Mouse (Mus musculus) heart, embryonic 10.5 days (tissue): ENCODE measurements around the gene Hmcn2. TPM values are rescaled to one million over a fixed set of nuclear protein-coding genes. Genes with fewer than 3 reads are reported as not detected.

Experiments used
- DNase-seq: peaks from one replicate; pipeline ENCODE4 v3.0.0-alpha.2; 2017; ENCODE audit warnings: low spot score
- H3K27ac ChIP-seq: fragments of 300-500 bp; sonication (generic); 2 replicates; pipeline ENCODE4 v1.5.1; 2016; ENCODE audit warnings: mild to moderate bottlenecking
- H3K27me3 ChIP-seq: fragments of 300-500 bp; sonication (generic); 2 replicates; pipeline ENCODE4 v1.6.1; 2016; ENCODE audit warnings: mild to moderate bottlenecking; ENCODE audit not compliant: poor library complexity, insufficient read depth, severe bottlenecking
- H3K36me3 ChIP-seq: fragments of 300-500 bp; sonication (generic); 2 replicates; pipeline ENCODE4 v1.6.1; 2016; ENCODE audit warnings: mild to moderate bottlenecking, moderate library complexity
- H3K4me1 ChIP-seq: fragments of 300-500 bp; sonication (generic); 2 replicates; pipeline ENCODE4 v1.6.1; 2016; ENCODE audit warnings: mild to moderate bottlenecking
- H3K4me3 ChIP-seq: fragments of 300-500 bp; sonication (generic); 2 replicates; pipeline ENCODE4 v1.5.1; 2016; ENCODE audit warnings: mild to moderate bottlenecking, moderate library complexity
- H3K9me3 ChIP-seq: fragments of 300-500 bp; sonication (generic); 2 replicates; pipeline ENCODE4 v1.6.1; 2016; ENCODE audit warnings: mild to moderate bottlenecking, moderate library complexity
- WGBS: fragments of 180-500 bp; shearing (Covaris S2); methylation state at CpG from one replicate; pipeline ENCODE4 v1.1.7; 2016; 5-methylcytosine and 5-hydroxymethylcytosine counted together
- polyA plus RNA-seq: library from polyadenylated mRNA; unstranded; fragments of >200 nt; fragmentation: Nextera tagmentation; extraction: Ambion mirVana; gene quantifications from 2 replicates; pipeline ENCODE4 v1.2.1, GENCODE M21; 2016

The Hmcn2 gene
- polyA plus RNA-seq, 1 experiment from 2014 or later: 0.33 TPM

DNA sequence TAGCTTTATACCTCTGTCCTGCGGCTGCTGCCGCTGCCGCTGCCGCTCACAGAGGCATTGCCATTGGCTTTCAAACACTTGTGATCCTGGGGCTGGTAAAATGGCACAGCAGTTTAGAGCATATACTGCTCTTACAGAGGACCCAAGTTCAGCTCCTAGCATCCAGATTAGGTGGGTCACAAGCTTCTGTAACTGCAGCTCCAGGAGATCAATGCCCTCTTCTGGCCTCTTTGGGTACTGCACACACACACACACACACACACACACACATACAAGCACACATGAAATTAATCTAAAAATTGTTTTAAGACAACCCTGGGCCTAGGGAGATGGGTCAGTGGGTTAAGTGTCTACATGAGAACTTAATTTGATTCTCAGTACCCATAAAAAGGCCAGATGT is 58.0 kb downstream of the Hmcn2 start:
- DNase-seq: no peak
- H3K4me1 ChIP-seq: 0 out of 2 replicates have a peak, but pooled peaks cover 5% of the 10 kb centered on the region
- H3K27ac ChIP-seq: no peak overlapping the region
- H3K9me3 ChIP-seq: peaks cover 4% of the 10 kb centered on the region; the same call in 1 of the 2 replicates
- H3K27me3 ChIP-seq: peaks cover 49% of the 10 kb centered on the region
- 99% methylated on average over 4 of the region's 4 CpGs for WGBS
- no peaks in the 10 kb centered on the region for H3K36me3 ChIP-seq
- no peak overlapping the region for H3K4me3 ChIP-seq

- WGBS: 67% methylated on average over 1 of the region's 1 CpGs
- Histone ChIP-seq H3K36me3 (no peaks in the 10 kb centered on the region), H3K4me1 (0 out of 2 replicates have a peak, but pooled peaks cover 5% of the 10 kb centered on the region), H3K4me3 (no peak overlapping the region), H3K27ac (no peak overlapping the region), H3K9me3 (peaks cover 4% of the 10 kb centered on the region; the same call in 1 of the 2 replicates), H3K27me3 (peaks cover 58% of the 10 kb centered on the region)
- DNase-seq: no peak
These were observed 60.2 kb downstream of the Hmcn2 start for GRCm38 (mm10) chr2:31374415-31374814.

DNA sequence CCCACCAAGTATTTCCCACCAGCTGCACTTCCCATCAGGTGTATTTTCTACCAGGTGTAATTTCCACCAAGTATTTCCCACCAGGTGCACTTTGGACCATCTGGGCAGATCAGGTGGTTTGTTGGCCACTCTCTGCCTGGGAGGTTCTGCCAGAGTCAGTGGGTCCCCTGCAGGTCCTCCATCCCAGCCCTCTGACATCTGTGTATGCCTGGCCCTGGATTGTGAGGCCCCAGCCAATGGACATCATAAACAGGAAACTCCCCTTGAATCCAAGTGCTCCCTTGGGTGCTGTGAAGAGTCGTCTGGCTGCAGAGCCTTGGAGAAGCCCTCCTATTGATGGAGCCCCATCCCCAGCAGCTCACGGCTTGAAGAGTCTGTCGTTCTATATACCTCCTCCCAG is 61.8 kb downstream of the Hmcn2 start:
- no peak for DNase-seq
- no peaks in the 10 kb centered on the region for H3K36me3 ChIP-seq
- H3K27me3 ChIP-seq: peaks cover 68% of the 10 kb centered on the region
- 51% methylated on average over 3 of the region's 3 CpGs for WGBS
- H3K9me3 ChIP-seq: peaks cover 4% of the 10 kb centered on the region; the same call in 1 of the 2 replicates
- H3K27ac ChIP-seq: no peak overlapping the region
- H3K4me1 ChIP-seq: 0 out of 2 replicates have a peak, but pooled peaks cover 5% of the 10 kb centered on the region
- no peak overlapping the region for H3K4me3 ChIP-seq

- Histone ChIP-seq H3K4me3 (no peak overlapping the region), H3K27me3 (peaks cover 72% of the 10 kb centered on the region), H3K27ac (no peak overlapping the region), H3K9me3 (no peaks in the 10 kb centered on the region), H3K36me3 (no peaks in the 10 kb centered on the region), H3K4me1 (0 out of 2 replicates have a peak, but pooled peaks cover 5% of the 10 kb centered on the region)
- DNase-seq: no peak
- WGBS: 60% methylated on average over 2 of the region's 2 CpGs
These were observed 63.3 kb downstream of the Hmcn2 start for GRCm38 (mm10) chr2:31377481-31377880.

DNA sequence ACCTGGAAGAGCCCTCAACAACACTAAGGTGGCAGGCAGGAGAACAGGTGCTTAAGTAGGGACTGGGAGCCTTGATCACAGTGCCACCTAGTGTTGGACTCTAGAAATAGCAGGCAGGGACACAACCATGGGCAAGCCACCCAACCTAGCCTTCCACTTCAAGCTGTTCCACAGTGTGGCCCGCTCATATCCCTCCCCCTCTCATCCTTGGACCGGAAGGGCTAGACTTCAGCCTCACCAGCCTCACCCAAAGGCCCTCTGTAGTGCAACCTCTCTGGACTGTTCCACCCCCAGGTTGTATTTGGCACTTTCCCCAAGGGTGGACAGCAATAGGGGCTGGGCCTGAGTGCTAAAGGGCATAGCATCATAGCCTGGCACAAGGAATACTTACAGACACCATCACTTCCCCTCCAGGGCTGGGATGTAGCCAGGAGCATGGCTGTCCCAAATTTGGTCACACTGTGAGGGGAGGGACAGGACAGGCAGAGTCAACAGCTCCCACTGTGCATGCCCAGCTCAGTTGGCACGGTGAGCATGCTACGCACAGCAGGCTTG is 67.2 kb downstream of the Hmcn2 start:
- Histone ChIP-seq H3K9me3 (no peaks in the 10 kb centered on the region), H3K27me3 (peaks cover 69% of the 10 kb centered on the region; the same call in 1 of the 2 replicates), H3K4me3 (no peak overlapping the region), H3K36me3 (no peaks in the 10 kb centered on the region), H3K4me1 (peaks cover 14% of the 10 kb centered on the region), H3K27ac (no peak overlapping the region)
- WGBS: 56% methylated on average over 4 of the region's 4 CpGs
- no peak for DNase-seq

- 17% methylated on average over 4 of the region's 4 CpGs for WGBS
- peaks cover 14% of the 10 kb centered on the region for H3K4me1 ChIP-seq
- DNase-seq: no peak
- H3K9me3 ChIP-seq: no peaks in the 10 kb centered on the region
- peaks cover 64% of the 10 kb centered on the region; the same call in 1 of the 2 replicates for H3K27me3 ChIP-seq
- no peak overlapping the region for H3K4me3 ChIP-seq
- no peaks in the 10 kb centered on the region for H3K36me3 ChIP-seq
- no peak overlapping the region for H3K27ac ChIP-seq
These were observed 68.7 kb downstream of the Hmcn2 start for GRCm38 (mm10) chr2:31382952-31383351.

DNA sequence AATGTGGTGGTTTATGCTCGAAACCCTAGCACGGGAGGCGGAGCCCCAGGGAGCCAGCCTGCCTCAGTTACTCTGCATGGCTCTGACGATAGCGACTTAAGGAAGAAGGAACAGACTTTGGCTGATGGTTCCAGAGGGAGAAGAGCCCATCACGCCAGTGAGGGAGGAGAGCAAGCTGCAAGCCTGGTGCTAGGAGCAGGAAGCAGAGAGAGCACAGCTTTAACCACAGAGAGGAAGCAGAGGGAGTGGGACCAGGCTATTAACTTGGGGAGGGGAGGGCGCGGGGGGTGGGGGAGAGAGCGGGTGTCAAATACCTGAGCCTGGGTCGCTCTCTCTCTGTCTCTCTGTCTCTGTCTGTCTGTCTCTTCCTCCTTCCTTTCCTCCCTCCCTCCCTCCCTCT is 102.8 kb downstream of the Hmcn2 start:
- 51% methylated on average over 7 of the region's 10 CpGs for WGBS
- Histone ChIP-seq H3K27ac (no peak overlapping the region), H3K9me3 (no peaks in the 10 kb centered on the region), H3K4me1 (peaks cover 19% of the 10 kb centered on the region; the same call in 1 of the 2 replicates), H3K4me3 (no peak overlapping the region), H3K36me3 (no peaks in the 10 kb centered on the region), H3K27me3 (peaks cover 42% of the 10 kb centered on the region)
- DNase-seq: no peak

- DNase-seq: no peak
- no peak overlapping the region for H3K4me3 ChIP-seq
- H3K9me3 ChIP-seq: no peaks in the 10 kb centered on the region
- peaks cover 20% of the 10 kb centered on the region for H3K4me1 ChIP-seq
- WGBS: 86% methylated on average over 5 of the region's 5 CpGs
- H3K27me3 ChIP-seq: peaks cover 40% of the 10 kb centered on the region
- no peaks in the 10 kb centered on the region for H3K36me3 ChIP-seq
- H3K27ac ChIP-seq: no peak overlapping the region
These were observed 103.8 kb downstream of the Hmcn2 start for GRCm38 (mm10) chr2:31418021-31418420.

DNA sequence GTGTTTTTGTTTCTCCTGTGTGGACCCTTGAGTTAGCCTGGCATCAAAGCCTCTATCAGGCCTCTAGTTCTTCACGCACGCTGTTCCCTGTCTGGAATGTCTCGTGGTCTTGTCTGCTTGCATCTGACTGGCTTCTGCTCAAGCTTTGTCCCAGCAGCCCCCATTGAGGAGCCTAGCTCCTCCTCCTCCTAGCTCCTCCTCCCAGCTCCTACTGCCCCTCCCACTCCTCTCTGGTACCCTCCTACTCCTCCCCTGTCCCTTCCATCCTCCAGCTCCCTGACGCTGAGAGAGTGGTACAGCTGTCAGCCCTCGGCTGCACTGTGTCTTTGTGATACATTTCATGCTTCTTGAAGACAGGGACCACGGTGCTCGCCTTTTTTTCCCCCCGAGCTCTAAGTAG is 104.4 kb downstream of the Hmcn2 start:
- WGBS: 29% methylated on average over 8 of the region's 8 CpGs
- Histone ChIP-seq H3K4me3 (no peak overlapping the region), H3K36me3 (no peaks in the 10 kb centered on the region), H3K4me1 (peaks cover 20% of the 10 kb centered on the region), H3K27ac (no peak overlapping the region), H3K27me3 (peaks cover 39% of the 10 kb centered on the region), H3K9me3 (no peaks in the 10 kb centered on the region)
- DNase-seq: no peak

DNA sequence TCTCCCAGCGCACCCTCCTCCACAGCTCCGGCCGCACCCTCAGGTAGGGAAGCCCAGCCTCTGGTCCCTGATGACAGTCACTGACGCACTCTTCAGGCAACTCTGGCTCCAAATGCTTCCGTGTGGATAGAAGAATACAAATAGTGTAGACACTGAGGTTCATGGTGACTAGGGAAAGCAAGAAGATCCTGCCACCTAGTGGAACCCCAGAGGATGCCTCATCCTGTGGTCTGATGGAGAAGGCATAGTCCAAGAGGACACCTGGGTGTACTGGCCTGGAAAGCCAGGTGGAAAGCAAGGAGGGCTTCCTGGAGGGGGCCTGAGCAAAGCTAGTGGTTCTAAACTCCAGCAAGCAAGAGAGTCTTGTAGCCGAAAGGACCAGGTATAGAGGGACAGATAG is 106.7 kb downstream of the Hmcn2 start:
- Histone ChIP-seq H3K4me3 (no peak overlapping the region), H3K9me3 (no peaks in the 10 kb centered on the region), H3K27ac (no peak overlapping the region; the same call in 1 of the 2 replicates), H3K27me3 (peaks cover 62% of the 10 kb centered on the region), H3K36me3 (no peaks in the 10 kb centered on the region), H3K4me1 (peaks cover 24% of the 10 kb centered on the region)
- 75% methylated on average over 6 of the region's 6 CpGs for WGBS
- DNase-seq: no peak

- peaks cover 68% of the 10 kb centered on the region for H3K27me3 ChIP-seq
- WGBS: 58% methylated on average over 6 of the region's 6 CpGs
- no peak for DNase-seq
- H3K36me3 ChIP-seq: no peaks in the 10 kb centered on the region
- no peak overlapping the region for H3K27ac ChIP-seq
- no peaks in the 10 kb centered on the region for H3K9me3 ChIP-seq
- H3K4me3 ChIP-seq: no peak overlapping the region
- H3K4me1 ChIP-seq: peaks cover 17% of the 10 kb centered on the region
These were observed 108.4 kb downstream of the Hmcn2 start for GRCm38 (mm10) chr2:31422576-31422975.

DNA sequence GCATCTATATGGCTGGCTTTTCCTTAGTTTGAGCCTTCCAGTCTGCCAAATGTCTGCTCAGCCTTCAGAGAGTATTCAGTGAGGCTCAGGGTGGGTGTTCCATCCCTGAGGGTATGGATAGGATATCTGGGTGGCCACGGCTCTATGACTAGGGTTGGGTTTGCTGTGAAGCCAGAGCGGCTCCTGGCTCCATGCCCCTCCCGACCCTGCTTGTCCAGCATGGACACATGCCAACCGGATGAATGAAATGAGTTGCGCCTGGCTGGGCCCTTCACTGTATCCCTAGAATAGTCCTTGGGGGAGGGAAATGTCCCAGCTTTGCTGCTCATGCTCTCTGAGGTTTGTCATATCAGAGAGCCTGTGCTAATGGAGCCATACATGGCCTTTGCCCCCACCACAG is 117.3 kb downstream of the Hmcn2 start:
- H3K36me3 ChIP-seq: no peaks in the 10 kb centered on the region
- H3K4me3 ChIP-seq: no peak overlapping the region
- no peak overlapping the region for H3K27ac ChIP-seq
- 81% methylated on average over 5 of the region's 5 CpGs for WGBS
- H3K9me3 ChIP-seq: no peaks in the 10 kb centered on the region
- H3K27me3 ChIP-seq: peaks cover 74% of the 10 kb centered on the region
- no peak for DNase-seq
- H3K4me1 ChIP-seq: no peaks in the 10 kb centered on the region

DNA sequence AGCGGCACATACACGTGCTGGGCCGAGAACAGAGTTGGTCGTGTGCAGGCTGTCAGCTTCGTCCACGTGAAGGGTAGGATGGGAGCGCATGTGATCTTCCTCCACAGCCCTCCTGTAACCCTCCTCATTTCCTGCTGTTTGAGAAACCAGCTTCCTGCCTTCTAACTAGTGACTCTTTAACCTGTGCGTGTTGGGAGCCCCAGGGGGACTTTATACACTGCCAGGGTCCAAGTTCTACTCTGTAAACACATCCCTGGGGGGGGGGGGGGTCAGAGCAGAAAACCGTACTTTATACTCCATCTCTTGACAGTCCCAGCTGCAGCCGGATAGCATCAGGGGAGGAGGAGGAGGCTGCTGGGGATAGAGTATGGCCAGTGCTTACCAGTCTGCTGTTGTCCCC is 120.5 kb downstream of the Hmcn2 start:
- 80% methylated on average over 10 of the region's 10 CpGs for WGBS
- no peak for DNase-seq
- Histone ChIP-seq H3K27ac (no peak overlapping the region), H3K27me3 (peaks cover 43% of the 10 kb centered on the region), H3K4me3 (no peak overlapping the region), H3K4me1 (peaks cover 8% of the 10 kb centered on the region; the same call in 1 of the 2 replicates), H3K36me3 (no peaks in the 10 kb centered on the region), H3K9me3 (no peaks in the 10 kb centered on the region)

GRCm38 (mm10) chr2:31435567-31435966 is 121.4 kb downstream of the Hmcn2 start:
- no peak for DNase-seq
- Histone ChIP-seq H3K9me3 (no peaks in the 10 kb centered on the region), H3K27me3 (peaks cover 35% of the 10 kb centered on the region), H3K4me3 (no peak overlapping the region), H3K36me3 (no peaks in the 10 kb centered on the region), H3K4me1 (peaks cover 8% of the 10 kb centered on the region; the same call in 1 of the 2 replicates), H3K27ac (no peak overlapping the region)
- 31% methylated on average over 6 of the region's 6 CpGs for WGBS
